Mouse (Mus musculus): ENCODE data around the gene Adamtsl3. TPM values are rescaled to one million over a fixed set of nuclear protein-coding genes. Genes with fewer than 3 reads are reported as not detected.

The Adamtsl3 gene
- polyA plus RNA-seq, 1 experiment from 2014 or later, result 0.43 TPM

GRCm38 (mm10) chr7:82366056-82366455 is 30.6 kb downstream of the Adamtsl3 start:
- Histone ChIP-seq H3K27me3 (no peaks in the 10 kb centered on the region), H3K9me3 (no peaks in the 10 kb centered on the region), H3K4me2 (no peak overlapping the region), H3K4me3 (no peak overlapping the region), H3K36me3 (no peaks in the 10 kb centered on the region), H3K4me1 (replicated peaks) (no peaks in the 10 kb centered on the region), H3K9ac (no peak overlapping the region), H3K27ac (no peak overlapping the region)
- WGBS, result 84% methylated on average over 4 of the region's 4 CpGs
- ATAC-seq (ENCODE audit: low FRiP score), result no peak

DNA sequence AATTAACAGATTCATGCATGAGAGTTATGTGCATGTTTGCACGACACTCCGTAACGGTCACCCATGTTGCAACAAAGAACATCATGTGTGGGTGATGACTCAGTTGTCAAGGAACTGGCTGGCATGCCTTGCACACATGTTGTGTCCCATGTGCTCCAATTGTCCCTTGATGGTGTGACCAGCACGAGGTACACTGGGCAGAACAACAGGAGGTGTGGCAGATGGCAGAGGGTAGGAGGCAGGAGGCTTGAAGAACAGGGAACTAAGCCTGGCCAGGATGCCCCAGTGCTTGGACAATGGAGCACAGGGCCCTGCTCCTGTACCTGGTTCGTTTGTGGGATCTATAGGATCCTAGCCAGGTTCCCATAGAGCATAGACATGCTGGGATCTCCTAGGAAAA is 31.0 kb downstream of the Adamtsl3 start:
- H3K9ac ChIP-seq, result no peak overlapping the region
- WGBS, result 79% methylated on average over 5 of the region's 5 CpGs
- no peaks in the 10 kb centered on the region for H3K4me1 ChIP-seq (replicated peaks)
- no peaks in the 10 kb centered on the region for H3K27me3 ChIP-seq
- no peak overlapping the region for H3K4me2 ChIP-seq
- H3K9me3 ChIP-seq, result no peaks in the 10 kb centered on the region
- no peak overlapping the region for H3K4me3 ChIP-seq
- H3K27ac ChIP-seq, result no peak overlapping the region
- no peak for ATAC-seq (ENCODE audit: low FRiP score)
- no peaks in the 10 kb centered on the region for H3K36me3 ChIP-seq

- H3K9me3 ChIP-seq, result no peaks in the 10 kb centered on the region
- no peak overlapping the region for H3K9ac ChIP-seq
- WGBS, result 65% methylated on average over 2 of the region's 2 CpGs
- no peaks in the 10 kb centered on the region for H3K36me3 ChIP-seq
- H3K27me3 ChIP-seq, result no peaks in the 10 kb centered on the region
- no peaks in the 10 kb centered on the region for H3K4me1 ChIP-seq (replicated peaks)
- no peak overlapping the region for H3K27ac ChIP-seq
- H3K4me2 ChIP-seq, result no peak overlapping the region
- no peak for ATAC-seq (ENCODE audit: low FRiP score)
- no peak overlapping the region for H3K4me3 ChIP-seq
Measured at GRCm38 (mm10) chr7:82368047-82368446, 32.6 kb downstream of the Adamtsl3 start.

DNA sequence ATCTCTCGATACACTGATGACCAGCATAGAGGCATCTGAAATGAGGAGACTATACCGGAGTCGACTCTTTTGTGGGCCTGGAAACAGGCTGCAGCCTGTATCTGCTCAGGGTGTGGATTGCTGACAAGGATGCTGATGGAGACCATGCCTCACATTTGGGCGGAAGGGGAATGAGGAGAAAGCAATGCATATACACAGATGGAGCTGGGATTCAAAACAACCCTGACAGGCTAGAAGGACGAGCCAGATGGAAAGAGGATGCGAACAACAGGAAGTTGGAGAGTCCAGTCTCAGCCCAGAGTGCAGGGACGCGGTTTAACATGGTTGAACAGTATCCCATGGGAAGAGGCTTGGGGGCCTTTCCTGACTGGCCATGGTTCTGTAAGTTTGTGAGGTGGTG is 34.6 kb downstream of the Adamtsl3 start:
- 93% methylated on average over 8 of the region's 8 CpGs for WGBS

DNA sequence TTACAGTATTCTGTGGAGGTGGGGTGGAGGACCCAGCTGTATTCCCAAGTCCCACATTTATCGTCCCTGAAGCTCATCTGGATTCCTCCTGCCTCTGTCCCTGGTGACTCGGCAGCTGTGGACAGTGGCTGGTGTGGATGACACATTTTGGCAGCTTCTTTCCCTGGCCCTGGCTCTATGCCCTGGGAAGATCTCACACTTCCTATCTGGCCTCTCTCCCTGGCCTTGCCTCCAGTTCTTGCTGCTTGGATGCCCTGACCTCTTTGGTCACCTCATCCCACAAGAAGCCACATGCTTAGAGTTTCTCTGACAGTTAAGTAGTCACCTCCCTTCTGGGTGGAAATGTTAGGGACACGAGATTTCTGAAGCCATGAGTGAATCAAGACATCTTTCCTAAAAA is 35.9 kb downstream of the Adamtsl3 start:
- no peaks in the 10 kb centered on the region for H3K27me3 ChIP-seq
- no peak overlapping the region for H3K4me3 ChIP-seq
- no peaks in the 10 kb centered on the region for H3K9me3 ChIP-seq
- H3K9ac ChIP-seq, result no peak overlapping the region
- no peak for ATAC-seq (ENCODE audit: low FRiP score)
- no peak overlapping the region for H3K4me2 ChIP-seq
- no peak overlapping the region for H3K27ac ChIP-seq
- no peaks in the 10 kb centered on the region for H3K36me3 ChIP-seq
- 80% methylated on average over 3 of the region's 3 CpGs for WGBS
- H3K4me1 ChIP-seq (replicated peaks), result no peaks in the 10 kb centered on the region

More for the DNA sequence above, 34.6 kb downstream of the Adamtsl3 start:
- Histone ChIP-seq H3K9ac (no peak overlapping the region), H3K4me1 (replicated peaks) (no peaks in the 10 kb centered on the region), H3K36me3 (no peaks in the 10 kb centered on the region), H3K4me3 (no peak overlapping the region), H3K4me2 (no peak overlapping the region), H3K27ac (no peak overlapping the region), H3K9me3 (no peaks in the 10 kb centered on the region), H3K27me3 (no peaks in the 10 kb centered on the region)
- no peak for ATAC-seq (ENCODE audit: low FRiP score)

- H3K4me1 ChIP-seq (replicated peaks), result no peaks in the 10 kb centered on the region
- 88% methylated on average over 1 of the region's 1 CpGs for WGBS
- H3K4me2 ChIP-seq, result no peak overlapping the region
- no peak overlapping the region for H3K27ac ChIP-seq
- no peak overlapping the region for H3K9ac ChIP-seq
- H3K4me3 ChIP-seq, result no peak overlapping the region
- ATAC-seq (ENCODE audit: low FRiP score), result no peak
- no peaks in the 10 kb centered on the region for H3K36me3 ChIP-seq
- no peaks in the 10 kb centered on the region for H3K9me3 ChIP-seq
- no peaks in the 10 kb centered on the region for H3K27me3 ChIP-seq
Measured at GRCm38 (mm10) chr7:82378311-82378710, 42.8 kb downstream of the Adamtsl3 start.

DNA sequence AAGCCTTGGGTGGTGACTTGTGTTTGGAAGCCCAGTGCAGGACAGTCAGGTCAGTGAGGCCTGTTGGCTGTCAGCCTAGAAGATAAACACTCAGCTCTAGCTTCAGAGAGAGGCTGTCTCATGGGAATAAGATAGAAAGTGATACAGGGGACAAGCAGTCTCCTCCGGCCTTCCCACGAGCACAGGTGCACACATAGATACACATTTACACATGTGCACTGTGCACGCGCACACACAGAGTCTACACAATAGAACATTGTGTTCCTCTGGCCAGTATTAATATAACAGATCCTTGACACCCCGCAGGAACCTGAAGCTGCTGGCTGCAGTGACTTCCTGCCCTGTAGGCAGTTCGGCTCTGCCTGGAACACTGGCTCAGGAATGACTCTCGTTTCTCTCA is 44.3 kb downstream of the Adamtsl3 start:
- 78% methylated on average over 7 of the region's 7 CpGs for WGBS

DNA sequence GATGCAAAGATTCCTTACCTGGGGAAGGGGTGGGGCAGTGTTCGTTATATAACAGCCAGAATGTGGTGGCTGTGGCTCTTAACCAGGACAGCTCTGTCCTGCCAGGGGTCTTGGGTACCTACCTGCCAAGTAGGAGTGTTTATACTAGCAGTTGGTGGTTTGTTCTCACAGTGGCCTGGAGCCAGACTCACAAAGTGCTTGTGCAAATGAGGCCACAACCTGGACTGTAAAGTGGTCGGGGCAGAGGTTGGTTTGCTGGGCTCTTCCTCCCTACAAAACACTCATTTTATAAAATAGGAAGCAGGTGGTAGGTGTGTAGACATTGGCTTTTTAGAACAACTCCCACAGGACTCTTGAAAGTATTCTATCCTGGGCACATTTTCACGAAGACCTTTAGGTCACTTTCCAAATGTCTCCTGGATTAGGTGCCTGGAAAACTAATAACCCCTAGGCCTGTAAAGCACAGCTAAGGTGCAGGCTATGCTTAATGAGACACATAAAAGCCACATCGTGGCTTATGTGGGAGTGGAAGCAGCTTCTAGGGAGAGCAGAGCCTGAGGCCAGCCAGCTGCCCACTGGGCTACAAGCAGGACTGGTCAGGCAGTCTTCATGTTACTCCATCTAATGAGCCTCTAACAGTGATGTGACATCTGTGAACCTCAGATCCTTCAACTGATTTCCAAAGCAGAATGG is 47.5 kb downstream of the Adamtsl3 start:
- 81% methylated on average over 4 of the region's 4 CpGs for WGBS
- Histone ChIP-seq H3K9ac (no peak overlapping the region), H3K27ac (no peak overlapping the region), H3K36me3 (no peaks in the 10 kb centered on the region), H3K4me2 (no peak overlapping the region), H3K4me3 (no peak overlapping the region), H3K9me3 (no peaks in the 10 kb centered on the region), H3K27me3 (no peaks in the 10 kb centered on the region), H3K4me1 (replicated peaks) (no peaks in the 10 kb centered on the region)
- ATAC-seq (ENCODE audit: low FRiP score), result no peak

More for the DNA sequence above, 44.3 kb downstream of the Adamtsl3 start:
- H3K4me2 ChIP-seq, result no peak overlapping the region
- H3K9me3 ChIP-seq, result no peaks in the 10 kb centered on the region
- H3K36me3 ChIP-seq, result no peaks in the 10 kb centered on the region
- H3K4me1 ChIP-seq (replicated peaks), result no peaks in the 10 kb centered on the region
- H3K4me3 ChIP-seq, result no peak overlapping the region
- ATAC-seq (ENCODE audit: low FRiP score), result no peak
- H3K9ac ChIP-seq, result no peak overlapping the region
- no peak overlapping the region for H3K27ac ChIP-seq
- no peaks in the 10 kb centered on the region for H3K27me3 ChIP-seq

DNA sequence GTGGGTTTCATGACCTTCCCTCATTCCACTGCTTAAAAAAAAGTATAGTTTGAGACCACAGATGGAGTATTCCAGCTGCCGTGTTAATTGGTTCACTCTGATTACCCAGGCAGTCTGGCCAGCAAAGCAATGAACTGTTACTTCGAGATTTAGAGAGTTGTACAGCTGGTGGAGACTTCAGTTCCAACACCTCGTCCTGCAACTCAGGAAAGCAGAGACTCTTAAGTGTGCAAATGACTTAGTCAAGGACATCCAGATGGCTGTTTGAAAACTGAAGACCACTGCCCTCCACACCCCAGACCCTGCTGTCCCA is 48.0 kb downstream of the Adamtsl3 start:
- Histone ChIP-seq H3K9ac (no peak overlapping the region), H3K4me2 (no peak overlapping the region), H3K27me3 (no peaks in the 10 kb centered on the region), H3K27ac (no peak overlapping the region), H3K9me3 (no peaks in the 10 kb centered on the region), H3K36me3 (no peaks in the 10 kb centered on the region), H3K4me3 (no peak overlapping the region), H3K4me1 (replicated peaks) (no peaks in the 10 kb centered on the region)
- no peak for ATAC-seq (ENCODE audit: low FRiP score)
- WGBS, result 80% methylated on average over 3 of the region's 3 CpGs

GRCm38 (mm10) chr7:82387121-82387520 is 51.6 kb downstream of the Adamtsl3 start:
- Histone ChIP-seq H3K4me1 (replicated peaks) (no peaks in the 10 kb centered on the region), H3K4me2 (no peak overlapping the region), H3K9me3 (peaks cover 6% of the 10 kb centered on the region; the same call in 1 of the 2 replicates), H3K9ac (no peak overlapping the region), H3K36me3 (no peaks in the 10 kb centered on the region), H3K27ac (no peak overlapping the region), H3K4me3 (no peak overlapping the region), H3K27me3 (no peaks in the 10 kb centered on the region)
- WGBS, result 98% methylated on average over 3 of the region's 3 CpGs
- no peak for ATAC-seq (ENCODE audit: low FRiP score)

DNA sequence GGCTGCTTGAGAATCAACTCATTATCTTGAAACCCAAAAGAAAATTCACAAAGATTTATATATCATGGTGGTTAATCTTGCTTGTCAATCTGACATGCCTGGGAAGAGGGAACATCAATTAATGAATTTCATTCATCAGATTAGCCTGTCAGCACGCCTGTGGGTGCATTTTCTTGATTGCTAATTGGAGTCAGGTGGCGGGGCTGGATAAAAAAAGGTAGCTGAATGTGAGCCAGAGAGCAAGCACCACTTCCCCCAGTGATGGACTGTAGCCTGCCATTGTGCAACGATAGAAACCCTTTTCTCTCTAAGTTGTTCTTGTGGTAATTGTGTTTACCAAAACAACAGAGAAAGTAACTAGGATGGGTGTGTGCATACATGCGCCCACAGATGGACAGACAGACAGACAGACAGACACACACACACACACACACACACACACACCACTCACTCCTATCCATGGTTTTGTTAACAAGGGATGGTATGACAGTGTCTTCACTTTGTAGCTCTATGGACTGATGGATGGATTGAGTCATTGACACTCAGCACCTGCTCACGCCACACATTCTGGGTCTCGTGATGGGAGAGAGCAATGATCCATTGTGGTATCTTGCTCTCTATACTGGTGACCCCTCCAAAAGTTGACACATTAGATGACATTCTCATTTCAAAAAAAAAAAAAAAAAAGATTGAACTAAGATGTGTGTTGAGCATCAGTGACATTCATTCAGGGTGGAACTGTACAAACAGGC is 59.1 kb downstream of the Adamtsl3 start:
- Histone ChIP-seq H3K27ac (peak overlapping the region; percentile 44), H3K9ac (no peak overlapping the region), H3K9me3 (peaks cover 6% of the 10 kb centered on the region; the same call in 1 of the 2 replicates), H3K4me2 (no peak overlapping the region), H3K4me3 (no peak overlapping the region), H3K36me3 (no peaks in the 10 kb centered on the region), H3K4me1 (replicated peaks) (peaks cover 38% of the 10 kb centered on the region), H3K27me3 (no peaks in the 10 kb centered on the region)
- 53% methylated on average over 6 of the region's 6 CpGs for WGBS
- ATAC-seq (ENCODE audit: low FRiP score), result no peak

DNA sequence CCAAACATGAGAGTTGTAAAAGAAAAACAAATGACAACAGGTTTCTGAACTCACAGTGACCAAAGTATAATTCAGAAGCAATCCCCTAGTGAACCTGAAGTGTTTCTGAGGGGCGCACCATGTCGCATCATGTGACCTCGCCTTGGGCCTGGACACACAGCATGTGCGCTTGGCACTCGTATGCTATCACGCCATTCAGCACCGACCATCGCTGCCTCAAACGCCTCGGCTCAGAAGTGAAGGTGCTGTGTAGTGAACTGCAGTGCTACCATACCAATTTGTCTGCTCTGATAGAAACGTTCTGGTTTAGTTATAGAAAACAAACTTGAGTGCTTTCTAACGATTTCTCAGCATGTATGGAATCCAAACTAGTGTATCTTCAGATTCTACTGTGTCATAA is 59.7 kb downstream of the Adamtsl3 start:
- Histone ChIP-seq H3K27me3 (no peaks in the 10 kb centered on the region), H3K27ac (peak overlapping the region; percentile 31; the same call in 1 of the 2 replicates), H3K9me3 (peaks cover 6% of the 10 kb centered on the region; the same call in 1 of the 2 replicates), H3K4me2 (no peak overlapping the region), H3K36me3 (no peaks in the 10 kb centered on the region), H3K4me1 (replicated peaks) (peaks cover 38% of the 10 kb centered on the region), H3K9ac (no peak overlapping the region), H3K4me3 (no peak overlapping the region)
- 70% methylated on average over 12 of the region's 12 CpGs for WGBS
- ATAC-seq (ENCODE audit: low FRiP score), result peak; percentile 63; the same call in 1 of the 2 replicates
